Mouse (Mus musculus) 3T3-L1 (cell line): Measurements from ENCODE around the gene B430306N03Rik.
A peak's percentile ranks its signal among the peaks of the same experiment; 100 is the strongest.
"Not testable (repeated sequence)": the region's sequence is repeated elsewhere in the genome, so short reads cannot be mapped to it uniquely, and the experiment has no call there.

Experiments used
- DNase-seq: peaks from one replicate; pipeline ENCODE4 v3.0.0-alpha.2; 2015; ENCODE audit warnings: low read depth, low spot score

The B430306N03Rik gene

GRCm38 (mm10) chr17:48312124-48312523 lies 3.8 kb upstream of the B430306N03Rik start:
- no peak for DNase-seq

- DNase-seq: no peak
Observed at GRCm38 (mm10) chr17:48318686-48319085, 2.7 kb downstream of the B430306N03Rik start.

GRCm38 (mm10) chr17:48321279-48321678 lies 5.3 kb downstream of the B430306N03Rik start:
- DNase-seq: no peak

- no peak for DNase-seq
Observed at GRCm38 (mm10) chr17:48323236-48323635, 7.3 kb downstream of the B430306N03Rik start.

GRCm38 (mm10) chr17:48324258-48324657 lies 8.3 kb downstream of the B430306N03Rik start:
- DNase-seq: no peak

- DNase-seq: no peak
Observed at GRCm38 (mm10) chr17:48325093-48325492, 9.2 kb downstream of the B430306N03Rik start.

GRCm38 (mm10) chr17:48325638-48326037 lies 9.7 kb downstream of the B430306N03Rik start:
- DNase-seq: peak; percentile 49

GRCm38 (mm10) chr17:48326656-48327055 lies 10.7 kb downstream of the B430306N03Rik start:
- DNase-seq: no peak

GRCm38 (mm10) chr17:48332524-48332923 lies 16.6 kb downstream of the B430306N03Rik start:
- DNase-seq: no peak

GRCm38 (mm10) chr17:48334186-48334585 lies 18.2 kb downstream of the B430306N03Rik start:
- DNase-seq: no peak

- peak; percentile 80 for DNase-seq
Observed at GRCm38 (mm10) chr17:48336857-48337256, 20.9 kb downstream of the B430306N03Rik start.

- DNase-seq: no peak
Observed at GRCm38 (mm10) chr17:48340267-48340666, 24.3 kb downstream of the B430306N03Rik start.

- no peak for DNase-seq
Observed at GRCm38 (mm10) chr17:48341947-48342346, 26.0 kb downstream of the B430306N03Rik start.

GRCm38 (mm10) chr17:48343065-48343464 lies 27.1 kb downstream of the B430306N03Rik start:
- no peak for DNase-seq

- no peak for DNase-seq
Observed at GRCm38 (mm10) chr17:48345824-48346223, 29.9 kb downstream of the B430306N03Rik start.

GRCm38 (mm10) chr17:48346231-48346630 lies 30.3 kb downstream of the B430306N03Rik start, which contains the start of gene Trem2:
Trem2 (plus strand) TSS chr17:48346401.
- DNase-seq: no peak

- no peak for DNase-seq
Observed at GRCm38 (mm10) chr17:48346834-48347233, 30.9 kb downstream of the B430306N03Rik start.

- DNase-seq: no peak
Observed at GRCm38 (mm10) chr17:48347287-48347686, 31.3 kb downstream of the B430306N03Rik start.

- DNase-seq: no peak
Observed at GRCm38 (mm10) chr17:48350681-48351193, 34.8 kb downstream of the B430306N03Rik start.

- DNase-seq: not testable (repeated sequence)
Observed at GRCm38 (mm10) chr17:48352976-48353375, 37.0 kb downstream of the B430306N03Rik start.

- peak; percentile 98 for DNase-seq
Observed at GRCm38 (mm10) chr17:48355822-48356221, 39.9 kb downstream of the B430306N03Rik start.

- no peak for DNase-seq
Observed at GRCm38 (mm10) chr17:48357892-48358291, 42.0 kb downstream of the B430306N03Rik start.

- DNase-seq: peak; percentile 27
Observed at GRCm38 (mm10) chr17:48359616-48360015, 43.7 kb downstream of the B430306N03Rik start, which contains the start of gene Treml1. Treml1 (plus strand) TSS chr17:48359916.

GRCm38 (mm10) chr17:48360462-48360861 lies 44.5 kb downstream of the B430306N03Rik start:
- no peak for DNase-seq
